Comparison of ENCODE assay signal across 7 mouse cellular contexts in genomic region chr7:92320181-92320580, GRCm38 (mm10).
"Had no signal": no experiment of that assay in that cellular context is flagged by ENCODE, and none has a peak within 500 bp of the region (broad histone marks: within the 10 kb centered on the region; RNA-seq: fewer than 3 reads in every experiment).

No protein-coding gene starts in this region.

- DNase-seq: kidney, postnatal 14 days; layer of hippocampus, postnatal 36 days; lung, adult 18-20 months; midbrain, embryonic 14.5 days; right cerebral cortex, adult 18-20 months; right cerebral cortex, postnatal 25 days; thymus, postnatal 4 days had no signal
